Mouse (Mus musculus): ENCODE results near the gene Nes.

The Nes gene

DNA sequence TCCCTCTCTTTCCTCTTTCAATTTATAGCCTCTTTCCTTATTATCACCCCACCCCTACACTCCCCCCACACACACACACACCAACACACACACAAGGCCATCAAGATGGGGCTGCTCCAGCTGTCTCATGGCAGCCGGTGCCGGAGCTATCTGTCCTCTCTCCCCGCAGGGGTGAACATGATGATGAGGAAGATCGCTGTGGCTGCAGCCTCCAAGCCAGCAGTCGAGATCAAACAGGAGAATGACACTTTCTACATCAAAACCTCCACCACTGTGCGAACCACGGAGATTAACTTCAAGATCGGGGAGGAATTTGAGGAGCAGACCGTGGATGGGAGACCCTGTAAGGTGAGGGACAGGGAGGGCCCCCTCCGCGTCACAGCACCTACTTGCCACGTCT is 18.9 kb upstream of the Nes start:
- no peak for DNase-seq

GRCm38 (mm10) chr3:87952440-87952839 is 18.4 kb upstream of the Nes start:
- DNase-seq = peak; percentile 64

GRCm38 (mm10) chr3:87958056-87958455 is 12.8 kb upstream of the Nes start:
- no peak for DNase-seq

- peak; percentile 21 for DNase-seq
Observed at GRCm38 (mm10) chr3:87958476-87958875, 12.4 kb upstream of the Nes start.

DNA sequence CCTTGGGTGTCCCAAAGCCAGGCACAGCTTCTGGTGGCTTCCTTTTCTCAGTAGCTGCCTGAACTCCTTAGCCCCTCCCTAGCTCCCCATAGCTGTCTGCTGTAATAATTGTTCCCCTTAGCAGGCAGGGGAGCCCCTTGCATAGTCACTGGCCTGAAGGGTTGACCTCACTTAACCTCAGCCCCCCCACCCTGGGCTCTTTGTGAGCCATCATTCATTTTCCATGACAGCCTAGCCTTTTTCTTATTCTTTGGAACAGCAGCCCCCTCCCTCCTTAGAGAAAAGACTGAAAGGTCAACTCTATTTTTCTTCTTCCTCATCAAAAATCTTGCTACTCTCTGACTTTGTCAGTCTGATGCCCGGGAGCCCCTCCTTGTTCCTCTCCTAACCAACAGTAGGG is 11.9 kb upstream of the Nes start:
- no peak for DNase-seq

GRCm38 (mm10) chr3:87959371-87959770 is 11.5 kb upstream of the Nes start:
- no peak for DNase-seq

GRCm38 (mm10) chr3:87960191-87960585 is 10.7 kb upstream of the Nes start:
- no peak for DNase-seq

DNA sequence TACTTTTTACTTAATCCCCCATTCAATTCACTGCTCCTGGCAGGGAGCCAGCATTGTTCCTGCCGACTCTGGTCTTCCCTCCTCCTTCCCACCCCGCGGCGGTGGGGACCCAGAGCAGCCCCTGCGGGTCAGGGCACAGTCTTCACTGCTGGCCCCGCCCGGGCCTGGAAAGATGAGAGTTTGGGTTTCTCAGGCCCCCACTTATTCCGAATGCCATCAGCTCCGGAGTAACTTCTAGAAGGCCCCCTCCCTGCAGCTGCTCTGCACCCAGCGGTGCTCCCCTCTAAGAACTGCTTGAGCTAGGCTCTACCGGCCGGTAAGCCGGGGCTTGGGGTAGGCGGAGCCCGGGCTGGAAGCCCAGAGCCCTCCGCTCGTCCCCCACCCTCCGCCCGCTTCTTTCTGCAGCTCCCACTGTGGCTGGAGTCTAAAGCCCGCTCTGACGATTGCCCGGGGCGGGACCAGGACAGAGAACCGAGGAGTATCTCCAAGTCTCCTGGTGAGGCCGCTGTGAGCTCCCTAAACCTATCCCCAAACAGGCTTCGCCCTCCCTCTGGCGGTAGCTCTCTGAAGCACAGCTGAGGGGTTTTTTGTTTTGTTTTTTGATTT is 10.2 kb upstream of the Nes start:
- DNase-seq = peak; percentile 97

DNA sequence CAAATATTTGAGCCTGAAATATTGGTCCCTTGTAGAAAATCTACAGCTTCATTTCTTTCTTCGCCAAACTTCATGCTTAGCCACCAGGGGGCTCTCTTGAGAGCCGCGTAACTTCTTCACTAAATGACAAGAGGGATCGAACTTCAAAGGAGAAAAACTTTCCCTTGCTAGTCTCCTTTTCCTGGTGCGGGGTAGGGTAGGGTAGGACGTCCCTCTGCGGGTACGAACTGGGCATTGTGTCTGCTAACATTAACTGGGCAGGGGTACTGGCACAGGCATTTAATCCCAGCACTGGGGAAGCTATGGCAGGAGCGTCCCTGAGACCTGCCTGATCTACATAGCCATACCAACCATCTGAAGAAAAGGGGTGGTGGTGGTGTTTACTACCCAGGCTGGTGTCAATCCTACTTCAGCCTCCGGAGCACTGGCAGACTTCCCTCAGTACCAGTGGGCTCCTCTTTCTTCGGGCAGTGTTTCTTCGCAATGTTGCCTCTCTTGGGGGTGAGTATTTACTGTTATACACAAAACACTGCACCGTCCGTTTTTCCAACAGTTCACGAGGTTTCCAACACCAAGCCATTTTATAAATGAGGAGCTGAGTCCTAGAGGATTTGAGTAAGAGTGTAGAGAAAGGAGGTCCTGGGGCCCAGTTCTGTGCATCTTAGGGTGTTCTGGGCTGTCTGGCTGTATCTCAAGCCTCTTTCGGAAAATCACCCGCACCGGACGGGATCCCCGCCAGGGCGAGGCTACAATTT is 517 bp upstream of the Nes start:
- peak; percentile 79 for DNase-seq

DNA sequence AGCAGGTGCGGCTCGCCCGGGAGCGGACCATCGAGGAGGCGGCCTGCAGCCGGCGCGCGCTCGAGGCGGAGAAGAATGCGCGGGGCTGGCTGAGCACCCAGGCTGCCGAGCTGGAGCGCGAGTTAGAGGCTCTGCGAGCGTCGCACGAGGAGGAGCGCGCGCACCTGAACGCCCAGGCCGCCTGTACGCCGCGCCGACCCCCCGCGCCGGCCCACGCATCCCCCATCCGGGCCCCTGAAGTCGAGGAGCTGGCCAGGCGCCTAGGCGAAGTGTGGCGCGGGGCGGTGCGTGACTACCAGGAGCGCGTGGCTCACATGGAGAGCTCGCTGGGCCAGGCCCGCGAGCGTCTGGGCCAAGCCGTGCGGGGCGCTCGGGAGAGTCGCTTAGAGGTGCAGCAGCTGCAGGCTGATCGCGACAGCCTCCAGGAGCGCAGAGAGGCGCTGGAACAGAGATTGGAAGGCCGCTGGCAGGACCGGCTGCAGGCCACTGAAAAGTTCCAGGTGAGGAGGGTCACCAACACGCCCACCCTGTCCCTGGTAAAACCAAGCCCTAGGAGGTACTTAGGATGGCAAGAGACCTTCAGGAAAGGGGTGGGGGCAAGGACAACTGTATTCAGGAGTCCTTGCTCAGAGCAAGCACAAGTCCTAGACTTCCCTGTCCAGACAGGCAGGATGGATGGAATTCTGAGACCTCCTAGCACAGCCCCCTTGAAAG is 768 bp downstream of the Nes start:
- DNase-seq = no peak

DNA sequence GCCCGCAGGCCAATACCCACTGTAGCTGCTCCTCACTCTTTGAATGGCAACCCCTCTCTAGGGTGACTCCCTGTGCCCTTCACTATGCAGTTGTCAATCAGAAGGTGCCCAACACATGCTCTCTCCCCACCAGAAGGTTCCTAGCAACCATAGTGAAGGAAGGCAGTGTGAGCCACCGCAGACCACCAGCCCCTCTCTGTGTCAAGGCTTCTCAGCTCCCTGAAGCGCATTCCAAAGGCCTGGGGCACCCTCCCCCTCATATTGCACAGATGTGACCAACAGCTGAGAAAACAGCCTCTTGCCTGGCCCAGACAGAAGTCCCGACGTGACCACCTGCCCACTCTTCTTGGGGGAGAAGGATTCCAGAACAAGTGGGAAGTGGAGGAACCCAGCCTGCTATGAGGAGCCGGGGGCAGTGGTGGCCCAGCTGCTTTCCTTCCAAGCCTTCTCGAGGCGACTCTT is 1.4 kb downstream of the Nes start:
- no peak for DNase-seq

- peak; percentile 42 for DNase-seq
Observed at GRCm38 (mm10) chr3:87972776-87973175, 1.9 kb downstream of the Nes start.

GRCm38 (mm10) chr3:87973593-87974380 is 2.9 kb downstream of the Nes start:
- no peak for DNase-seq

DNA sequence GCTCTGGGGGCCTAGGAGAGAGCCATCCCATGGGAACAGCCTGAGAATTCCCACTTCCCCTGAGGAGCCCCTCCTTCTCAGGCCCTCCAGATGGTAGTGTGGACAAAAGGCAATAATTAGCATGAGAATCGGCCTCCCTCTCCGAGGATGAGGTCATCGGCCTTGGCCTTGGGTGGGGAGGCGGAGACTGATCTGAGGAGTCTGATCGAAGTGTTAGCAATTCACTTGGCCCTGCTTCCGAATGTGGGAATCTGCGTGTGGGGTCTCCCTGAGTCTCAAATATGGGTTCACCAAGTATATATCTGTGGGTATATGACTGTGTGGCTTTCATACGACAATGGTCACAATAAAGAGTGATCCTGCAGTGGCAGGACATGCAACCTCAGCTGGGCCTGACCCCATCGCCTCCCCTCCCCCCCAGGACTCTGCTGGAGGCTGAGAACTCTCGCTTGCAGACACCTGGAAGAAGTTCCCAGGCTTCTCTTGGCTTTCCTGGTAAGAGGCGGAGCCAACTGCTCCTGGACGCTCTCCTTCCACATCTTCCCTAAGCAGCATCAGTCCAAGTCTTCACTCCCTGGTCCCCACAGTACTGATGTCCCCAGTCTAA is 3.6 kb downstream of the Nes start:
- DNase-seq = no peak

GRCm38 (mm10) chr3:87979493-87979892 is 8.6 kb downstream of the Nes start:
- DNase-seq = no peak

DNA sequence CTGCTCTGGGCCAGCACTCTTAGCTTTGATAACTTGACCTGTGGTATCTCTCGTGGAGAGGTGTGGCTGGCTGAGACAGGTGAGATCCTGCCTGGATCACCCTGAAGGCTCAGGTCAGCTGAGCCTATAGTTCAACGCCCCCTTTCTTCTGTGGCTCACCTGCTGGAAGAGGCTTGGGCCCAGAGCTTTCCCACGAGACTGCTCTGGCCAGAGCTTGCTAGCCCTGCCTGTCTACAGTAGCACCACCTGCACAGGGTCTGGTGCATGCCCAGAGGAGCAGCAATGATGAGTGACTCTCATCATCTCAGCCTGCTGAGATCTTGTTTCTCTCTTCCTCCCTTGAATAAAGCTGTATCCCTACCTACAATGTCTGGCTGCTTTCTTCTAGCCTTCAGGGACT is 9.2 kb downstream of the Nes start:
- no peak for DNase-seq

GRCm38 (mm10) chr3:87980728-87981127 is 9.8 kb downstream of the Nes start:
- no peak for DNase-seq

- DNase-seq = no peak
Observed at GRCm38 (mm10) chr3:87981214-87981760, 10.4 kb downstream of the Nes start.

GRCm38 (mm10) chr3:87981894-87982835 is 11.3 kb downstream of the Nes start:
- peak; percentile 79 for DNase-seq

DNA sequence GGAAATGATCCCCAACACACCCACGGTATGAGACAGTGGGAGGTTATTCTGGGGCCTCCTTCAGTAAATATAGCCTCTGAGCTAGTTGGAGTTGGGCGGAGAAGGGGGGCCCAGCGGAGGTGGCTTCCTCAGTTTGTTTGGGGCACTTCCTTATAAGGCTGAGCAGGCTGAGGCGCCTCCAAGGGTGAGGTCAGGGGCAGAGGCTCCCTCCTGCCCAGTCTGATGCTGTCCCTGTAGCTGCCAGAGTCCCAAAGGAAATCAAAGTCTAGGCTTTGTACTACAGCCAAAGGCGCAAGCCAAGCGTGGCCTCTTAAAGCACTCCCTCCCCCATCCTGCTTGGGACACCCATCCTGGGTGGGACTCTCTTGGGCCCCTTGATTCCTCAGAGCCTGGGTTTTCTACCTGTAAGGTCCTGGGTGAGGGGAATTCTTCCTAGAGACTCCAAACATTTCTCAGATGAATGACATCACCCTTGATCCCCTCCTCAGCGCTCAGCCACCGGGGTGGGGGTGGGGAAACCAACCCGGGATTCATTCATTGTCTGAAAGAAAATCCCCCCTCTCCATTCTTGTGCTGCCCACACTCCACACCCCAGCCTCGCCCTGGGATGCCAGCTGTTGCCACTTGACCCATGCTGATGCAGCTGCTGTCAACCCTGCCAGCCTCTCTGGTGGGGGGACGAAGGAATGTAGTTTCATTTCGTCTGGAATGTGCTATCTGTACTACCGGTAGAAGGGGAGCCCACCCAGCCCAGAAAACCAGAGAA is 12.1 kb downstream of the Nes start:
- DNase-seq = peak; percentile 78
